Mouse (Mus musculus): ENCODE measurements at regions not wholly inside any gene's neighbourhood (a gene's known extent, or its start where the extent isn't known, plus 50 kb on each side); places are given as distances from the start of the nearest gene placed in this dataset.
A peak's percentile ranks its signal among the peaks of the same experiment; 100 is the strongest.

GRCm38 (mm10) chr1:24832246-24832645, 153.8 kb downstream of the Lmbrd1 start:
- intact Hi-C loops (cut with DNase I), result no loop called here
- no peak for DNase-seq (ENCODE audit: low spot score in 2 of 2)

DNA sequence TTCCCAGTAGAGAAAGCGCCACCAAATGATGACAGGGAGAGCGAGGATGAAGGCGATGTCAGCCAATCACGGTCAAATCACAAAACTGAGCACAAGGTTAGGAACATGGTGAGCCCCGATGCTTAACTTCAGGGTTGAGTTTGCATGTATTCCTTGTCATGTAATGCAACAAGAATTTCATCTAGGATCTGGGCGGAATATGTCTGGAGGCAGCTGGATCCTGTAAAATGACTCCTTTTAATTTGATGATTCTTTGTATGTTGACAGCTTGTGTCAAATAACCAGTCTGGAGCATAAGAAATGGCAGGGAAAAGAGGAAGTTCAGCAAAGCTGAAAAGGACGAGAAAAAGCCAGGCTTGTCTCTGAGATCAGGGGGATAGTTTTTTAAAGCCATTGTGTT, 188.4 kb downstream of the Lmbrd1 start:
- peak in 1 of 2 experiments; percentile 4 for DNase-seq (ENCODE audit: low spot score in 2 of 2)
- intact Hi-C loops (cut with DNase I), result no loop called here

DNA sequence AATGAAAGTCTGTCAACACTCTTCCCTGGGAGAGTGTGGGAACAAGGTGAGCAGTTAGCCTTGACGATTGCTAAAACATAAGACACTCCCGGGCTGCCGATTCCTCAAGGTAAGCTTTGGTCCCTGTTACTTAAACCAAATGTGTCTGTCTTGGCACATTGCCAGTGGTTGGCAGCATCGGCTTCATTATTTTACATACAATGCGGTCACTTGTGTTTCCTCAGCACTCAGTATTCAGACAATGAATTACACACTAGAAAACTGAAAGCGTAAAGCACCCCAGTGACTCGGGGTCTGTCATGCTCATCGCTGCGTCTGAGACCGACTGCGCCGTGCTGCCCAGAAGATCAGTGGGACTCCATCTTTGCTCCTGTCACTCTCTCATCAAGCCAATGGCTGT, 191.3 kb downstream of the Lmbrd1 start:
- peak; percentile 24 to 29 for DNase-seq (ENCODE audit: low spot score in 2 of 2)
- intact Hi-C loops (cut with DNase I), result no loop called here

DNA sequence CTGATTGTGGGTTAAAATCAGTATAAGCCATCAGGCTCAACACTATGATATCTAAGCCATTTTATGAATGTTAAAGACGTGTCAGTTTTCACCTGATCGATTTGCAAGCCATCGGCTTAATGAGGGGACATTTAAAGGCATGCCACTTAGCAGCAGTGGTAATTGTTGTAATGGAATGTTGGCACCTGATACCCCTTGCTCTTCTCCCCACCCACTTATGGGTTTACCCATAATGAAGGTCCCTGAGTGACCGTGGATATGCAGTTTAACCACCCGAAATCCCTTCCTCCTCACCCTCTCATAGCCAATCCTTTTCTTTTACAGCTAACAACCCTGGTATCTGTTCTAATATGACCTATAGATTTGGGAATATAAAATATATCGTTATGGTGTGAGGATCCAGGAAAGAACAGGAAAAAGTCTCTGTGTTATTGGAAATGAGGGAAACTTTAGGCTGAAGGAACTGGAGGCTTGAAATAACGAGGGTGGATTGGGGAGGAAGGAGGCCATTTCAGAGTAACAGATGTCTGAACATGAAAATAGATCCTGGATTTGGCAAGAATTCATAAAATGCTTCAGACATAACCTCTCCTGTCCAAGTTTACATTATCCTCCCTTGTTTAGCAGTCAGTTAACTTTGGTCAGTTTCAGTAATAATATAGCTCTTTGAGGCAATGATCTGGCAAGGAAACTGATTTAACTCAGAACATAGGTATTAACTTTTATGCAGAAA, 192.4 kb downstream of the Lmbrd1 start:
- intact Hi-C loops (cut with DNase I), result no loop called here
- no peak for DNase-seq (ENCODE audit: low spot score in 2 of 2)

- no peak for DNase-seq (ENCODE audit: low spot score in 2 of 2)
- intact Hi-C loops (cut with DNase I), result no loop called here
These were observed 198.6 kb downstream of the Lmbrd1 start for GRCm38 (mm10) chr1:24877014-24877413.

- intact Hi-C loops (cut with DNase I), result no loop called here
These were observed 205.2 kb downstream of the Lmbrd1 start for GRCm38 (mm10) chr1:24883638-24884037.

GRCm38 (mm10) chr1:24901278-24901677, 222.8 kb downstream of the Lmbrd1 start:
- intact Hi-C loops (cut with DNase I), result no loop called here
- peak; percentile 56 to 76 for DNase-seq (ENCODE audit: low spot score in 2 of 2)

More at GRCm38 (mm10) chr1:24883638-24884037, 205.2 kb downstream of the Lmbrd1 start:
- no peak for DNase-seq (ENCODE audit: low spot score in 2 of 2)

DNA sequence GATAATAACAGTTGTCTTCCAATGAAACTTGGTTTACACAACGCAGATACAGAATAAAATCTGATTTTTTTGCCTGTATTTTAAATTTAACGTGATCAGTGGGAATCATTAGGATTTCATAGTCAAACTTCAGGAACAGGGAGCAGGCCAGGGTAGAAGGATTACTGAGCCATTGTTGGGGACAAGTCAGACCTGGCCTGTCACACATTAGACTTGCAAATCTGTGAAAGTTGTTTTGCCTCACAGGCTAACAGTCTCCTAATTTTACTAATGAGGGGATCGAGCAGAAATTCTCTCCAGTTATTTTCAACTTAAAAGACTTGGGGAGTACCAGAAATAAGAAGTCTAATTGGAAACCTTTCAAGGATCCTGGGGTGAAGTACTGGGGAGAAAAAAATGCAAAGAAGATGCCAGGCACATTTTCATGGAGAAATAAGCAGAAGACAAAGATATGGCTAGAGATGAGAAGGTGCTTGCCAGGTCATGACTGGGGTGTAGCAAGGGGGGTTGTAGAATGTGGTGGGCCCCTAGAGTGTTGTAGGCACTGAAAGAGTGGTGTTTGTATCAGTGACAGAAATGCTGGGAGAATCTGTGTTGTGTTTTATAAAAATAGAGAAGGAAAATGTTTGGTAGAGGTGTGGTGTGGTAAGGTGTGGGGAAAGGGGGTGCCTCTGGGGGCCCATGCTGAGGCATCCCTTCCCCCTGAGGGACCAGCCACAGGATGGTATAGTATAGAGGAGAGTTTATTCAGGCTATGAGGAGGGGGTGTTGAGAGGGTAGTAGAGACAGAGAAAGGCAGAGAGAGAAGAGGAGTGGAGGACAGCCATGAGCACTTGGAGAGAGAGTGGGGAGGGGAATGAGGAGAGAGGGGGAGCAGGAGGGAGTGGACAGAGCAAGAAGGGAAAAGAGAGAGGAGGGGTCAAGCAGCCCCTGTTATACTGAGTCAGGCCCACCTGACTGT, 260.2 kb downstream of the Lmbrd1 start:
- peak in 1 of 2 experiments; percentile 4 for DNase-seq (ENCODE audit: low spot score in 2 of 2)

DNA sequence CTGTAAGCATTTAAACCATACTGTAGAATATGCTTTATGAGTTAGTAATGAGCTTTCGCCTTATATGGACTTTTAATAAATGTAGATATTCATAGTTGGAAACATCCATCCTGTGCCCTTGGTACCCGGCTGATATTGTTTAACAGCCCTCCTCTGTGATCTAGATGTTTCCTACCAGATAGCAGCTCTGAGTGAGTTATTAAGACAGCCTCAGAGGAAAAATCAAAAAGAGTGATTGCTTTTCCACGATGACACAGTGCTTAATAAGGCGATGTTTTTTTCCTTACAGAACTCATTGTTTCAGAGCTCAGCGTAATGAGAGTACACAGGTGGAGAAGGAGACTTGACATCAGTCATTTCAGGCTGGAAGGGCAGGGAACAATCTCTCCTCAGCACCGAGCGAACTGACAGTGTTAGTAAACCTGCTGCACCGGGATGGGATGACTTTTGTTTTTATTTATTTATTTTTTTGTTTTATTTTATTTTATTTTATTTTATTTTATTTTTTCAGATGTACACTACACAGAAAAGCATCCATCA, 264.4 kb downstream of the Lmbrd1 start:
- intact Hi-C loops (cut with DNase I), result no loop called here
- DNase-seq (ENCODE audit: low spot score in 2 of 2), result no peak

More for the DNA sequence above, 260.2 kb downstream of the Lmbrd1 start:
- intact Hi-C loops (cut with DNase I), result no loop called here

DNA sequence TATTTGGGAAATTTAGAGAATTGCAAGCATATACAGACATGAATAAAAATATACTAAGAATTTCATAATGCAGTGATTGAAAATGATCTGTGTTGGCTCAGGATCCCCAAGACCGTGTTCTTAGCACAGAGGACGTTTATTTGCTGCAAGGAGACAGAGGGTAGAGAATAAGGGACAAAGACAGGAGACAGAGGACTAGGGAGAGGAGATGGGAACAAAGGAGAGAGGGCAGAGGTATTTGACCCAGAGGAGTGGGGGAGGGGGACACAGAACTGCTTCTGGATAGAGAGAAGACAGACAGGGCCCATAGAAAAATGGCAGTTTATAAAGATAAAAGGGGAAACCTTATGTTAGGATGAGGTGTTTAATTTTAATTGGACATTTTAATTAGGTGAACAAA, 265.0 kb downstream of the Lmbrd1 start:
- intact Hi-C loops (cut with DNase I), result no loop called here
- no peak for DNase-seq (ENCODE audit: low spot score in 2 of 2)

DNA sequence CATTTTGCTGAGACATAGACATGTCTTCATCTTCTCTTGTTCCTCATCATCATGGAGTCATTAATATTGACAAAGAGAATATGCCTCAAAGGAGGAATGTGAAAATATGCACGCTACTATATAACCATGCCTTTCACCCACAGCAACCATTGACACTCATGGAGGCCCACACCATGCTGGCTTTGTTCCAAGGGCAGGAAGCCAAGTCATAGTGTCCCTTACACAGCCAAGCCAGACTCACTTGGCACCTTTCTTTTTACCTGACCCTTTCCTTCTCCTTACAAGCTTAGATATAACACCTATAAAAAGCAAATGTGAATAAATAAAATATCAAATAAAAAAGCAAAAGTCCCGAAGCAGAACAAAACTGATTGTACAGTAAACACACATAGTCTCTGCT, 294.3 kb downstream of the Lmbrd1 start:
- intact Hi-C loops (cut with DNase I), result no loop called here

DNA sequence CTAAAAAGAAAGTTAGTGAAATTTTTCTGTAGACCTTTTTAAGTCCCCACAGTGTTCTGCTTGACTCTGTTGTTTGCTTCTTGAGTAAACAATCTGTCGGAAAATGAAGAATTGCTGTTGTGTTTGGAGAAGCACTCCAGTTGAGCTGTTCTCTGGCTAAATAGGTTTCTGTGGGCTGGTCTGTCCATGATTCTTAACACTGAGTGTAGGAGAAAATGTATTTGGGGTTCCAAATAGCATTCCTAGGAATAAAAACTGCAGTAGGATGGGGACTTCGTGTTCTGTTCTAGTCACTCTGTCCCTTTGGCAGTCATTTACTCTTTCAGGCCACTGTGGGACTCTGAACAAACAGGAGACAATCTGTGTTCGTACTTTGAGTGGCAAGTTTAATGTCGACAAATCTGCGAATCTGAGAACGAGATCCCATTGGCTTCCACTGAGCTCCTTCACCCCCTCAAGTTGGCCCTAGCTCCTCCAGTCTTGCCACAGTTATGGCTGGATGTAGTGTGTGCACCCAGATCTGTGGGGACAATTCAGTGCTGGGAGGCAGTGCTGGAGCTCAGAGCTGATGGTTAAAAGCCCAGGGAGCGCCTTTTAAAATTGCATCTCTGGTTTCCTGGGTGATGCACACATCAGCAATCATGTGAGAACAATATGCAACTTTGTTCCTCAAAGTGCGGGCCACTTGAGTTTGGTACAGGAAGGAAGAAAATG, 330.2 kb downstream of the Lmbrd1 start:
- intact Hi-C loops (cut with DNase I), result no loop called here

More for the DNA sequence above, 294.3 kb downstream of the Lmbrd1 start:
- no peak for DNase-seq (ENCODE audit: low spot score in 2 of 2)

DNA sequence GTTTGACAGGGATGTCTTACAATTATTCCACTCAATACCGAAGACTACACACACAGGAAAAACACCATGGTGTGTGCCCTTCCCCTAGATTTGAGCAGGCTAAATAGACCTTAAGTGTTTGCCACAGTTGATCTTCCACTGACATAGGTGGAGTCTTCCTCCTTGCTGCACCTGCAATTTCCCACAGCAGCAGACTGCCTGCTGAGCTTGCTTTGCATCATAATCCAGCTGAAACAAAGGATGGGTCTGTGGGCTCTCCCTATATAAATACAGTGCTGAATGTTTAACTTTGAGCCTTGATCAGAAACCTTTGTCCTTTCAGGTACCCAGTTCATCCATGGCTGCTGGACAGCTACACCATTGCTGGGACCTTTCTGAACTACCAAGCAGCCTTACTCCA, 334.3 kb downstream of the Lmbrd1 start:
- DNase-seq (ENCODE audit: low spot score in 2 of 2), result no peak
- intact Hi-C loops (cut with DNase I), result no loop called here

More for the DNA sequence above, 330.2 kb downstream of the Lmbrd1 start:
- peak; percentile 34 to 47 for DNase-seq (ENCODE audit: low spot score in 2 of 2)

Measured in left cerebral cortex, postnatal 14 days (tissue).